Mouse (Mus musculus) naive thymus-derived CD4-positive, alpha-beta T cell, adult 5 months (primary cell): ENCODE results near the gene Mios. TPM values are rescaled to one million over a fixed set of nuclear protein-coding genes. Genes with fewer than 3 reads are reported as not detected.

Experiments
- polyA plus RNA-seq: library from polyadenylated mRNA; unstranded; fragments of 100-300 nt; shearing (Covaris generic); gene quantifications from one replicate; pipeline ENCODE4 v1.2.1, GENCODE M21; 2017

Mios gene
- 31.7 TPM for polyA plus RNA-seq

DNA sequence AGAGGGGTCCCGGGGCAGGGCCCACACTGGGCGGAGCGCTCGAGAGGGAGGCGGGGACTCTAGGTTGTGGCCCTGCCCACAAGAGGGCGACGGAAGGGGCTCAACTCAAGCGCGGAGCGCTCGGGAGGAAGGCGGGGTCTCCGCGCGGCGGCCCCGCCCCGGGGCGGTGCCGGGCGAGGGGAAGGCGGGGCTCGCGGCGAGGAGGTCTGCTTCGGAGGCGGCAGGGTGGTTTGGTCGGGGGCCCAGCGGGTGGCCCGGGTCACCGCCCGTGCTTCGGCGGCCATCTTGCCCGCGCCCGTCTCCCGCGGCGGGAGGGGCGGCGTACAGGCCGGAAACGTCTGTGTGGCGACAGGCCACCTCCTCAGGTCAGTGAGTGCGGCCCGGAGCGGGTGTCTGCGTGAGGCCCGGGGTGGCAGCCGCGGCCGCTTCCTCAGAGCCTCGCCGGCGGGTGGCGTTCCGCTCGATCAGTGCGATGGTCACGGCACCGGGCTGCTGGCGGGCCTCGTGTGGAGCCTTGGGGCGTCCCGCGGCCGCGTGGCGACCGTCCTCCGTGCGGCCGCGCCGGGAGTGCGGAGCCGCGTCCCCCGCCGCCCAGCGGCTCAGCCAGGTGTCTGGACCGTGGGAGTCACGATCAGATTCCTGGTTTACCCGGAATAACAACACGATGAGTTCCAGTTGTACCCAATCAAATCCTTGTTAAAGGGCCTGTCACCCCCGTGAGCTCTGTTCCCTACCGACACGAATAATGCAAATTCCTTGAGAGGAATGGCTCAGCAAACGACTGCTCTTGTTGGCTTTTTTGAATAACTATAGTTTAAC lies at the start of gene Mios:
Gene Mios (plus strand): TSS at position 176 of the 819 bp plus-strand sequence.

DNA sequence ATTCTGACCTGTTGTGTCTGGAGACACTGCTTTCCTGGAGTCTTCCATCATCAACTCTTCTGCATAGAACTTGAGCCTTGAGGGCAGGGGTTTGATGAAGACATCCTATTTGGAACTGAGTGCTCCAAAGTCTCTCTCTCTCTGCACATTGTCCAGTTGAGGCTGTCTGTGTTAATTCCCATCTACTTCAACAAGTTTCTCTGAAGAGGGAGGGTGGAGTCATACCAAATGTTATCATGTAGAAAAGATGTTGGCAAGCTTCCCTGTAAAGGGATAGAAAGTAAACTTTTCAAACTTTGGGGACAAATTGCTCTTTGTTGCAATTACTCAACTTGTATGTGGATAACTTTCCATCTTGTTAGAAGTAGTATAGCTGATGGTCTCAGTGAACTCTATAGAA lies 16.5 kb upstream of the Mios start, which contains the start of gene Col28a1:
Gene Col28a1 (minus strand): TSS at position 101 of the 400 bp plus-strand sequence.

DNA sequence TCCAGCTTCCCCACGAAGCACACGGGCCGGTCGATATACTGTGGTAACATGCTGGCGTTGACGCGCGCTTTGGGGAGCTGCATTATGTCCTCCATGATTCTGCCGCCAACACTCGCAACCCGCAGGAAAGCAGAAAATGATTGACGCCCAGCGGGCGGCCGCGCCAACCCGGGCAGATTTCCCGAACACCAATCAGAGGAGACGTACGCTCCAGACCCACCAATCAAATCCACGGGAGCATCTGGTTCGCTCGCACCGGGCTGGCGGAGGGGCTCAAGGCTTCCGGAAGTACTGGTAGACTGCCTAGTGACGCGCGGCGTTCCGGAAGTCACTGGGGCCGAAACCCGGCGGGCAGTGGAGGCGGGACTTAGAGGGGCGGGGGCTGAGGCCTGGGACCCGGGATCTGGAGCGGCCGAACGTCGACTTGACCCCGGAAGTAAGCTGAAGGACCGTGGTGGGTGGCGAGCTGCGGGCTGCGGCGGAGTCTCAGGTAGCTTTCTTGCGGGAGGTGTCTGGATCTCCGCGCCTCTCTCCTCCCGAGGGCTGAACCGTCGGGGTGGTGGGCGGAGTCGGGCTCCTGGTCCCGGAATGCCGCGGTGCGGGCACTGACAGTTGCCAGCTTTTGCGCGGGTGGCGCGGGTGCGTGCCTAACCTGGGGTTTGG lies 50.1 kb downstream of the Mios start, which contains the start of the genes Rpa3, Umad1 and Gm45062:
Gene Rpa3 (minus strand): TSS at position 170 of the 663 bp plus-strand sequence.
Gene Umad1 (plus strand): TSS at position 285 of the 663 bp plus-strand sequence.
Gene Gm45062 (plus strand): TSS at position 447 of the 663 bp plus-strand sequence.

Other genes with a start within 250 kb of the Mios start
- gene Col28a1, start 16.6 kb upstream of the Mios start, polyA plus RNA-seq = not detected
- 33.2 TPM for gene Rpa3, start 50.0 kb downstream of the Mios start, polyA plus RNA-seq
- gene Umad1, start 50.1 kb downstream of the Mios start, polyA plus RNA-seq = 6.4 TPM
- 0.30 TPM for gene Gm45062, start 50.2 kb downstream of the Mios start, polyA plus RNA-seq